ENCODE assay signal across 8 mouse cellular contexts in genomic region chr7:82811140-82811851, GRCm38 (mm10). TPM values are rescaled to one million over a fixed set of nuclear protein-coding genes. Genes with fewer than 3 reads are reported as not detected.
DNase-seq lines count a peak whose midpoint lies in the region; ATAC-seq and TF ChIP-seq lines count a peak whose summit lies in the region.

No protein-coding gene starts in this region.

- H3K4me2 ChIP-seq in lung, embryonic 16.5 days (ENCODE audit: low read depth, low read length) = peak overlapping the region; percentile 41
- peak overlapping the region; percentile 5; the same call in 1 of the 2 replicates for H3K4me2 ChIP-seq in forebrain, embryonic 16.5 days (ENCODE audit: low read length)

- no peaks in the 10 kb centered on the region for H3K27me3 ChIP-seq in lung, embryonic 16.5 days (ENCODE audit: control insufficient read depth, insufficient read depth, low read depth, low read length)
- no peaks in the 10 kb centered on the region for H3K27me3 ChIP-seq in forebrain, embryonic 16.5 days (replicated peaks; ENCODE audit: control insufficient read depth, insufficient read depth, low read length)
- peaks cover 9% of the 10 kb centered on the region; the same call in 1 of the 2 replicates for H3K27me3 ChIP-seq in limb, embryonic 10.5 days (ENCODE audit: low read depth, poor library complexity, severe bottlenecking)
- H3K27me3 ChIP-seq in splenic B cell, adult 2 months (ENCODE audit: control insufficient read depth, insufficient read depth, low read length, poor library complexity, severe bottlenecking) = no peaks in the 10 kb centered on the region

- H3K4me1 ChIP-seq in lung, embryonic 16.5 days (replicated peaks; ENCODE audit: control insufficient read depth, insufficient read depth, low read length) = peaks cover 15% of the 10 kb centered on the region
- H3K4me1 ChIP-seq in forebrain, embryonic 16.5 days (replicated peaks; ENCODE audit: control insufficient read depth, insufficient read depth, low read length) = peaks cover 2% of the 10 kb centered on the region; the same call in 1 of the 2 replicates
- H3K4me1 ChIP-seq in limb, embryonic 10.5 days = peaks cover 24% of the 10 kb centered on the region

- intact Hi-C loops in gastrocnemius, adult 2 months (cut with DNase I) = no loop called here

- 20% methylated on average over 19 of the region's 19 CpGs for WGBS in lung, embryonic 16.5 days
- 21% methylated on average over 19 of the region's 19 CpGs for WGBS in forebrain, embryonic 16.5 days
- WGBS in limb, embryonic 10.5 days = 40% methylated on average over 19 of the region's 19 CpGs

- H3K9me3 ChIP-seq in lung, embryonic 16.5 days (ENCODE audit: control insufficient read depth, low read length) = no peaks in the 10 kb centered on the region
- H3K9me3 ChIP-seq in forebrain, embryonic 16.5 days (ENCODE audit: control insufficient read depth, low read length) = no peaks in the 10 kb centered on the region
- H3K9me3 ChIP-seq in limb, embryonic 10.5 days (replicated peaks) = no peaks in the 10 kb centered on the region

- peak overlapping the region; percentile 15; the same call in 1 of the 2 replicates for H3K4me3 ChIP-seq in lung, embryonic 16.5 days (ENCODE audit: low read length)
- H3K4me3 ChIP-seq in forebrain, embryonic 16.5 days (replicated peaks; ENCODE audit: low read length) = no peak overlapping the region
- H3K4me3 ChIP-seq in limb, embryonic 10.5 days = peak overlapping the region; percentile 28
- H3K4me3 ChIP-seq in gastrocnemius, adult 2 months = no peak overlapping the region

- 0 out of 2 replicates have a peak overlapping the region, but pooled peaks have one; percentile 26 for H3K9ac ChIP-seq in lung, embryonic 16.5 days (ENCODE audit: low read length)
- H3K9ac ChIP-seq in forebrain, embryonic 16.5 days (replicated peaks; ENCODE audit: low read depth, low read length) = no peak overlapping the region

- no peaks in the 10 kb centered on the region for H3K36me3 ChIP-seq in lung, embryonic 16.5 days (ENCODE audit: control insufficient read depth, insufficient read depth, low read length)
- no peaks in the 10 kb centered on the region for H3K36me3 ChIP-seq in forebrain, embryonic 16.5 days (ENCODE audit: control insufficient read depth, insufficient read depth)
- no peaks in the 10 kb centered on the region for H3K36me3 ChIP-seq in limb, embryonic 10.5 days
- no peaks in the 10 kb centered on the region for H3K36me3 ChIP-seq in splenic B cell, adult 2 months (ENCODE audit: control insufficient read depth, insufficient read depth, low read length, poor library complexity, severe bottlenecking)

- peak; percentile 83 for ATAC-seq in lung, embryonic 16.5 days (ENCODE audit: low read depth)
- peak; percentile 23; the same call in 1 of the 2 replicates for ATAC-seq in forebrain, embryonic 16.5 days

- H3K27ac ChIP-seq in lung, embryonic 16.5 days (ENCODE audit: low read length) = peak overlapping the region; percentile 74
- H3K27ac ChIP-seq in forebrain, embryonic 16.5 days (ENCODE audit: low read length) = no peak overlapping the region
- H3K27ac ChIP-seq in limb, embryonic 10.5 days = peak overlapping the region; percentile 66
- H3K27ac ChIP-seq in gastrocnemius, adult 2 months = no peak overlapping the region

- no peak for TF ChIP-seq CTCF in gastrocnemius, adult 2 months (IDR thresholded peaks at IDR 0.05)

- no peak for DNase-seq in lung, adult 18-20 months
- DNase-seq in limb, embryonic 10.5 days (ENCODE audit: low spot score) = peak; percentile 52
- peak; percentile 74 for DNase-seq in splenic B cell, adult 2 months (ENCODE audit: low read depth, low spot score)
- DNase-seq in gastrocnemius, adult 2 months = no peak
- DNase-seq in urinary bladder, postnatal 14 days (ENCODE audit: low spot score) = no peak
- no peak for DNase-seq in ovary, postnatal 36 days (ENCODE audit: low spot score)

RNA-seq across cellular contexts. Expression of gene Mex3b, which starts 55.8 kb away (rescaled TPM):
- polyA plus RNA-seq in lung, embryonic 16.5 days (2015; fragmentation: Nextera tagmentation; extraction: Ambion mirVana) = 8.5 and 8.7 TPM in 2 replicates
- polyA plus RNA-seq in forebrain, embryonic 16.5 days (2015; fragmentation: Nextera tagmentation; extraction: Ambion mirVana) = 41.7 and 52.7 TPM in 2 replicates
- 26.3 and 38.5 TPM in 2 replicates for polyA plus RNA-seq in limb, embryonic 10.5 days (2016; fragmentation: Nextera tagmentation; extraction: Ambion mirVana)
- total RNA-seq in gastrocnemius, adult 2 months (2021) = under 1 TPM; 0.43 to 0.59 TPM

Comparison
In these comparisons a context has a peak if more than half of its experiments do, and no peak if none do; other contexts are left out.
1. H3K27ac ChIP-seq: peak in lung, embryonic 16.5 days (single experiment) and limb, embryonic 10.5 days (single experiment); none in forebrain, embryonic 16.5 days (single experiment) and gastrocnemius, adult 2 months (single experiment).
2. H3K4me3 ChIP-seq: peak in lung, embryonic 16.5 days (single experiment) and limb, embryonic 10.5 days (single experiment); none in forebrain, embryonic 16.5 days (single experiment) and gastrocnemius, adult 2 months (single experiment).
3. DNase-seq: peak in limb, embryonic 10.5 days (single experiment) and splenic B cell, adult 2 months (single experiment); none in lung, adult 18-20 months (0 of 2), gastrocnemius, adult 2 months (single experiment), urinary bladder, postnatal 14 days (single experiment) and ovary, postnatal 36 days (single experiment).